Mouse (Mus musculus) CH12F3 (cell line): ENCODE measurements around the gene Srp68.

Experiments
- in situ Hi-C: fragments of 300-500 bp; cut with MboI; formaldehyde crosslinking; loops from 2 replicates; pipeline ENCODE4 v1.14.3; 2020; ENCODE audit warnings: low sequenced_read_pairs

Gene Srp68

DNA sequence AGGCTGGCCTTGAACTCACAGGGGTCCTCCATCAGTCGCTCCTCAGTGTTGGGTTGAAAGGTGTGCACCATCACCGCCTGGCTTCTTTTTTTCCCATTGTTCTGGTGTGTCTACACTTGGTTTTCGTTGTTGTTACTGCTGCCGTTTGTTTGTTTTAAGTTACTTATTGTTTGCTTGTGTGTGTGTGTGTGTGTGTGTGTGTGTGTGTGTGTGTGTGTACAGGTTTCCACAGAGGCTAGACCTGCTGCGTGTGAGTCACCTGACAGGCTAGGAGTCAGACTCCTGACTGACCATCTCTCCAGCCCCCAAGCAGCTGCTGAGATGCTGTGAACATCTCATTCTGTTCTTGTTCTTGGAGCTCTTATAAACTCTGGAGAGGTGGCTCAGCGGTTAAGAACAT is 61.2 kb downstream of the Srp68 start:
- in situ Hi-C loops = no loop called here

DNA sequence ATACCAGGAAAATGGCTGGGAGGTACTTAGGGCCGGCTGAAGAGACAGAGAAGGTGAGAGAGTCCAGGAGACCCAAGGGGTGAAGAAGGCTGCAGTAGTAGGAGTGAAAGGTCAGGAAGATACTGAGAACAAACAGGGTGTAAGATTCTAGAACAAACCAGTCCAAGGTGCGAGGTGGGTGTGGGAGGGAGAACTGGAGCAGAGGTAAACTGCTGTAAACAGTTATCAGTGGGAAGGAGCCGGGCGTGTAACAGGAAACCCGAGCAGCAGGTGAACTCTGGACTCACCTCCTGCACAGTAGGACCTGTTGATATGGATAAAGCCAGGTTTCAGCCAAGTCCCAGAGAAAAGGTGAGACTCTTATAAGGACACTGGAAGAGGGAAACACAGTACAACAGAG is 63.3 kb downstream of the Srp68 start:
- in situ Hi-C loops = no loop called here

DNA sequence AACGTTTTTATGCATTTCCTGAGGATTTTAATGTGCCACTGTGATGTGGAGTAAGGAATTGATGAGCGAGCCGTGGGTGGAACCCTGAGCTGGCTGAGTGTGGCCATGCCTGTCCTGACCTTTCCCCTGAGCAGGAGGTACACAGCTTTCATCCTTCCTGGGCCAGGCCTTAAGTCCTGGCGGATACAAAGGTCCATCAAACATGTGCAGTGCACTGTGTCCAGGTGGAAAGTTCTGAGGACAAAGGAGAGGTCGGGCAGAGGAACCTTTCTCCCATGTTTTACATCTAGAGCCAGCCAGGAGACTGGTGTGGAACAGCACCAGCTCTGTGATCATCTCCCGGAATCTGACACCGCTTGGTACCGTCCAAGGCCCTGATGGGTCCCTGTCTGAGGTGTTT is 64.8 kb downstream of the Srp68 start:
- in situ Hi-C loops = no loop called here

DNA sequence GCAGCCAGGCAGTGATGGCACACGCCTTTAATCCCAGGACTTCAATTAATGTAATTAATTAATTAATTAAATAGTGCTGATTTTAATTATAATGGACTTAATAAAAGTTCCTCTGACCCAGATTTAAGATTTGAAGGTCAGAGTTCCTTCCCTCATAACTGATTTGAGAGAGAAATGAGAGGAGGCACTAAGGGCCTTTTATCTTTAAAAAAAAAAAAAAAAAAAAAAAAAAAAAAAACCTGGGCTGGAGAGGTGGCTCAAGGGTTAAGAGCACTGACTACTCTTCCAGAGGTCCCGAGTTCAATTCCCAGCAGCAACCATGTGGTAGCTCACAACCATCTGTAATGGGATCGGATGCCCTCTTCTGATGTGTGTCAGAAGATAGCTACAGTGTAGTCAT is 65.4 kb downstream of the Srp68 start:
- in situ Hi-C loops = no loop called here

DNA sequence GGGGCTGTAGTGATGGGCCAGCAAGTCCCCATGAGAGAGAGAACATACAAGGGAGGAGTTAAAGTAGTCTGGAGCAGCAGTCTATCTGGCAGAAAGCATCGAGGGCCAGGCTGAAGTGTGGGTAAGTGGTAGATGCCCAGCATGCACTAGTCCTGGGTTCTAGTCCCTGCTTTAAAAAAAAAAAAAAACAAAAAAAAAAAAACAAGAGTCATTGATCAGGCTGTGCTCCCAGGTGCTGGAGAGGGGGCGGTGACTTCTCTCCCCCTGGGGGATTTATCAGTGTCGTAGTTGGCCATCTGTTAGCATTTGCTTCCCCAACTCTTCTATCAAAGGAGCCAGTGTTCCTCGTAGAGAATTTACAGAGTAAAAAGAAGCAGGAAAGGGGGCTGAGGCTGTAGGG is 67.3 kb downstream of the Srp68 start:
- in situ Hi-C loops = no loop called here

DNA sequence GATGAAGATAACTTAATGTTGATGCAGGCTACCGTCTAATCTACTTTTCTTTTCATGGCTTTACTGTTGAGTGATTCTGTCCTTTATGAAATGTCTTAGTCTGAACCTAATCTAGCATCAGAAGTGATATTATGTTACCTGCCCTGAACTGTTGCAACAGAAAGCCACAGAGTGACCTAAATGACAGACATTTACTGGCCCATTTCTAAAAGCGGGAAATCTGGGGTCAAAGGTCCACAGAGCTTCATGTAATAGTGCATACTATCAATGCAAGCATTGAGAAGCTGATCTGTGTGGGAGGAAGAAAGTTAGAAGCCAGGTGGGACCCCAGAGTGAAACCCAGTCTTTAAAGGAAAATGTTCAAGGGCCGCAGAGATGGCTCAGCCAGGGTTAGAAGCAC is 70.9 kb downstream of the Srp68 start:
- in situ Hi-C loops = no loop called here

DNA sequence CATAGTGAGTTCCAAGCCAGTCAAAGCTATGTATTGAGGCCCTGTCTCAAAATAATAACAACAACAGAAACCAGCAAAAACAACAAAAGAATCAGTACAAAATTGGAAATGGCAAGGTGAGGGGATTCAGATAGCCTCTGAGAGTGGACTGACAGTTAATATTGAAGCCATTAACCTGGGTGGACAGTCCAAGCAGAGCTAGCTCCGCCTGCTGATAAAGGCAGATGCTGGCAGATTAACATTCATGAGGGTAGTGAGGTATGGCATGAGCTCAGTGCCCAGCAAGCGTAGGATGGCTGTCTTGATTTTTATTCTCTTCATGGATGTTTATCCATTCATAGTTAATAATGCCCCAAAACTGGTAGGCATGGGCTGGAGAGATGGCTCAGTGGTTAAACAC is 72.9 kb downstream of the Srp68 start:
- in situ Hi-C loops = no loop called here

DNA sequence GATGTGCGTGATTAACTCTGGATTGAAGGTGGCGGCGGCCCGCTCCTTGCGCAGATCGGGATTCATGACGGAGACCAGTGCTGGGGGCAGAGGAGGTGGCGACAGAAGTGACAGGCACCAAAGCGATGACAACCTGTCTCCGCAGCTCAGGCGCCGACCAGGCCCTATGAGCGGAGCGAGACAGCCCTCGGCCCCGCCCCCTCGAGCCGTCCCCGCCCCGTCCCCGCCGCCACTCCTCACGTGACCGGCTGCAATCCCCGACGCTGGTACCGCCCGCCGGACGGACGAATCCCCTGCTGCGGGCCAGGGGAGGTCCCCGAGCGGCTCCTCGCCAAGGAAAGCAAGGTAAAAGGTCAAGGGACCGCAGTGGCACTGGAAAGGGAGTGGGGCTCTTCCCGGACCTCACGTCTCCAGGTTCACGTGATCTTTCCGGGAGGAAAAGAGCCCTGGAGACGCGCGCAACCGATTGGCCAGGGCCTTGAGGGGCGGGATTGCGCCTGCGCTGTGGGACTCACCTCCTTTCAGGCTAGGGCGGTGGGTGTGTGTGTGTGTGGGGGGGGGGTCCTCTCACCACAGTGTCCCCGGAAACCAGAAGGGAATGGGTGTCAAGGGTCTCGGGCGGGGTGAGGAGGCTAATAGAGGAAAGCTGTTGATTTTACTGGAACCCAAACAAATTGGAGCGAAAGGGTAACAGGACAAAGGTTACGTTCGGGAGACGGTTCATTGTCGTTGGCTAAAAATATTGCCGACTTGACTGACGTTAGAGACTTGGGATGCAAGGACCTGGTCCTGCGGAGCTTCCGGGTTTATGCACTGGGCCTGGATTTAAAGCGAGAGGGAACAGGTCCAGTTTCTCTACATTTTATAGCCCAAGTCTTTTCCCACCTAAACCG is 75.1 kb downstream of the Srp68 start, which contains the start of the genes Ten1 and Acox1:
Ten1 (plus strand) TSS at position 217 of the 893 bp plus-strand sequence.
Acox1 (minus strand) TSS at position 407 of the 893 bp plus-strand sequence.
- in situ Hi-C loops = no loop called here

DNA sequence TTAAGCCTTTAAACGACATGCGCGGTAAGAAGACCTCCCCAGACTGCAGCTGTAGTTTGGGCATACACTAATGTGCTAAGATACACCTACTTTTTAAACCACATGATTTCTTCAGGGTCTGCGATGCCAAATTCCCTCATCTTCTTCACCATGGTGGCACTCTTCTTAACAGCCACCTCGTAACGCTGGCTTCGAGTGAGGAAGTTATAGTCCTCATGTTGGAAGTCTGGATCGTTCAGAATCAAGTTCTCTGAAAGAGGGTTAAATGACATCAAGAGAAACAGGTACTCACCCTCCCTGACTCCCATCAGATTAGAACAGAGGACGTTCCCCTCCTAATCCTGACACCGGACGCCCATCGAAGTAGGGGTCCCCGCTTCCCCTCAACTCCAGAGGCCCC is 75.9 kb downstream of the Srp68 start:
- in situ Hi-C loops = no loop called here

DNA sequence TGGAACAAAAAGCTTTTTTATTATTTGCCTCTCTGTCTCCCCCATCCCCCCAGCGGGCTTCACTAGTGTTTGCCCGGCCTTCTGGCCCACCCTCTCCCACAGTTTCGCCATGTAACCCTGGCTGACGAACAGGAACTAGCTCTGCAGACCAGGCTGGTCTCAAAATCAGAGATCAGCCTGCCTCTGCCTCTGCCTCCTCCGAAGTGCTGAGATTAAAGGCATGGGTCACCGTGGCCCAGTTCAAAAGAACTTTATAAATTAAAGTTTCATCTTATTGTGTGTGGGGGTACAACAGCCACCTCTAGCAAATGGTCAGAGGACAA is 76.5 kb downstream of the Srp68 start:
- in situ Hi-C loops = no loop called here

DNA sequence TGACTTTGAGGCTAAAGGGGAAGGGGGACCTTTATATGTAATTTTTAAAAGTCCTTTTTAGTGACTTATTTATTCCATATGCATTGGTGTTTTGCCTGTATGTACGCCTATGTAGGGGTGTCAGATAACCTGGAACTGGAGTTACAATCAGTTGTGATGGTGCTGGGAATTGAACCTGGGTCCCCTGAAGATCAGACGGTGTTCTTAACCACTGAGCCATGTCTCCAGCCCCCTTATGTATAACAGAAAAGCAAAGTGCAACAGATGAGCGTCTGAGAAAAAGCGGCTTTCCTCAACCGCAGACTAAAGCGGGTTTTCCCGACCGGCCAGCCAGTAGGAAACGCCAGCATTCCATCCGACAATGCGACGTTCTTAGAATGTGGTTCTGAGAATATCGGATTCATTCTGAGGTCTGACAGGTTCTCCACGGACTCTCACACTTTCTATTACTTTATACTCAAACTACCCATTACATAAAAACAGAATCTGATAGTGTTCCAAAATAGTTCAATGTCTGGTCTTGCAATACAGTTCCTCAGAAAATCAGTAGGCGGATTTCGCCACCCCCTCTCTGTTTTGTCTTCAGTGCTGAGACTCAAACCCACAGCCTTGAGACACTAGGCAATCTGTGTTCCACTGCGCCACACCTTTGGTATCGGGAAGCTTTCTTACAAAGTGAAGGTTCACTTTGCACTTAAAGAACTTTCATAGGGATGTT is 77.0 kb downstream of the Srp68 start:
- in situ Hi-C loops = no loop called here

DNA sequence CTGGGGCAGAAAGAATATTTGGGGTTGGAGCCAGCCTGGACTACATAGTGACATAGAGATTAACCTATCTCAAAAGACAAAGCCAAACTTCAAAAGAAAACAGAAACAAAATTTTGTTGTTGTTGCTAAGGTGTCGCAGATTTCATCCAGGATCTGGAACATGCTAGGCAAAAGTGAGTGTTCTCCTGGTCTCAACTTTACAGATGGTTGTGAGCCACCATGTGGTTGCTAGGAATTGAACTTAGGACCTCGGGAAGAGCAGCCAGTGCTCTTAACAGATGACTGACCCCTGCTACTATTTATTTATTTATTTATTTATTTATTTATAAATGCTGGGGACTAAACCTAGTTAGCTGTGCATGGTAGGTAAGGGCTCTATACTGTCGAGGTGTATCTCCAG is 77.7 kb downstream of the Srp68 start:
- in situ Hi-C loops = no loop called here

DNA sequence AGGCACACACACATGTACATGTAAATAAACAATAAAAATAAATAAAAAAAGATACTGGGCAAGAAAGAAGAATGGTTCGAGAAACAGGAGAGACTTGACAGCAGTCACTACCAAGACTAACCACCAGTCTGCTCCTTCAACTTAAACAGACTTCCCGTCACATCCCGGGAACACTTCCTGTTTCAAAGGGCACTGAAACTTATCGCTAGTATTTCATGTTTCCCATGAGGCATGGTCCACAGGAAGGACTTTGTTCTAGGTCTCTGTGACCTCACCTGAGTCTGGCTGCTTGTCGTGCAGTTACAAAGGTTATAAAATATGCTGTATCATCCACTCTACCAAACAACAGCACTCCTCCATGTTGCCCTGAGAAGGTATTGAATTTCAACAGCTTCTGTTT is 78.8 kb downstream of the Srp68 start:
- in situ Hi-C loops = no loop called here
